Mouse (Mus musculus) embryonic fibroblast, embryonic 13.5 days (primary cell): ENCODE results near the gene Boll.

Experiments used
- CTCF ChIP-seq: IDR thresholded peaks from 2 replicates; pipeline ENCODE4 v1.5.1; 2011; ENCODE audit warnings: mild to moderate bottlenecking, control low read depth, low read length, moderate library complexity, borderline replicate concordance; ENCODE audit not compliant: insufficient read depth
- POLR2A ChIP-seq: IDR thresholded peaks from 2 replicates; pipeline ENCODE4 v1.6.1; 2011; ENCODE audit warnings: low read depth, mild to moderate bottlenecking, control low read depth, low read length, moderate library complexity

DNA sequence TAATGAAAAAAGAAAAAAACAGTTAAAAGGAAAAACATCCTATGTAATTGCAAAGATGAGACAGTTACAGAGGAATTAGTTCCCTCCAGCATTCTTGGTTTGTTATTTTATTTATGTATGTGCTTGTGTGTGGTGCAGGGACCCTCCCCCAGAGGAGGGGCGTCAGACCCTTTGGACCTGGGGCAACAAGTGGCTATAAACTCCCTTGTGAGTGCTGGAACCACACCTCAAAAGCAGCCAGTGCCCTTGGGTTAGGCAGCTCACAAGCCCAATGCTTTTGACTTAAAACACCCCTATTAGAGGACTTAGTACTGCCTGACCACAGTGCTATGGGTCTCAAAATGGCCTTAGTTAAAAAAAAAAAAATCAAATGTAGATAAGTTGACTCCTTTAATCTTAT, 135.9 kb downstream of the Boll start:
- TF ChIP-seq CTCF (no peak), POLR2A (no peak)
